Mouse (Mus musculus) myocyte (in vitro differentiated cells): ENCODE measurements around the gene Sec14l3.

Experiments
- CEBPB ChIP-seq: IDR thresholded peaks from 2 replicates; pipeline ENCODE4 v1.6.1; 2011; ENCODE audit warnings: mild to moderate bottlenecking, moderate library complexity; ENCODE audit not compliant: poor library complexity, insufficient read depth, severe bottlenecking
- MYOD1 ChIP-seq, 3 experiments: IDR thresholded peaks; one replicate each; pipeline ENCODE4 v1.6.1; 2011; ENCODE audit warnings: control low read depth in 2 of 3, low read depth in 2 of 3, mild to moderate bottlenecking in 2 of 3, moderate library complexity in 1 of 3; ENCODE audit not compliant: insufficient read length in 2 of 3, control insufficient read depth in 1 of 3
- MYOG ChIP-seq, 3 experiments: IDR thresholded peaks; one replicate each; pipeline ENCODE4 v1.6.1; 2011; ENCODE audit warnings: control low read depth in 2 of 3, low read depth in 2 of 3, mild to moderate bottlenecking in 2 of 3; ENCODE audit not compliant: insufficient read length in 2 of 3, control insufficient read depth in 1 of 3, insufficient read depth in 1 of 3
- POLR2A ChIP-seq: IDR thresholded peaks from one replicate; pipeline ENCODE4 v1.6.1; 2011; ENCODE audit warnings: low read depth, mild to moderate bottlenecking, control low read depth, moderate library complexity; ENCODE audit not compliant: insufficient read length
- SRF ChIP-seq: IDR thresholded peaks from one replicate; pipeline ENCODE4 v1.6.1; 2011; ENCODE audit warnings: low read depth; ENCODE audit not compliant: control insufficient read depth, insufficient read length
- TCF12 ChIP-seq: IDR thresholded peaks from one replicate; pipeline ENCODE4 v1.6.1; 2011; ENCODE audit warnings: mild to moderate bottlenecking, control low read depth; ENCODE audit not compliant: poor library complexity, insufficient read depth, severe bottlenecking
- TCF3 ChIP-seq: IDR thresholded peaks from one replicate; pipeline ENCODE4 v1.6.1; 2011; ENCODE audit warnings: low read depth, control low read depth; ENCODE audit not compliant: insufficient read length
- USF1 ChIP-seq: IDR thresholded peaks from one replicate; pipeline ENCODE4 v1.6.1; 2011; ENCODE audit warnings: low read depth, mild to moderate bottlenecking, control low read depth, moderate library complexity

DNA sequence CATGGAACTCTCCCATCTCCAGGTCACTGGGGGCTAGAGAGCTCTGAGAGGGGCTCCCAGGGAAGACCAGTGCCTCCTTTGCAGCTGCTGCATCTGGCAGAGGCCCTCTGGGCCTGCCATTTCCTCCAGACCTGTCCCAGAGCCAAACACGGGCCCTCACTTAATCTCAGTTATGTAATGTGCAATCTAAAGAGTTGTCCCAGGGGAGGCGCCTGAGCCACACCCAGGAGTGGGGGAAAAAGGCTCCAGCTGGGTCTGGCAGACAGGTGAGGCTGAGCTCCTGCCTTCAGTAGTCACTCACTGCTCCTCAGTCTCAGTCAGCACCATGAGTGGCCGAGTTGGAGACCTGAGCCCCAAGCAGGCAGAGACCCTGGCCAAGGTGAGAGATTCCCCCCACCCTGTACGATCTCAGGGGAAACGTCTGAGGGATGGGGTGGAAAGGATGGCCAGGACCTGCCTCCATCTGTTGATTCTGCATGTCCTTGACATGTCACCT lies at the start of gene Sec14l3:
- TF ChIP-seq POLR2A (no peak), SRF (no peak), TCF3 (no peak), USF1 (no peak), MYOG (IDR thresholded peaks at IDR 0.05; ENCODE audit: control insufficient read depth in 1 of 3, insufficient read depth in 1 of 3, insufficient read length in 2 of 3, low read depth in 2 of 3) (no peak), CEBPB (no peak), TCF12 (no peak), MYOD1 (IDR thresholded peaks at IDR 0.05; ENCODE audit: control insufficient read depth in 1 of 3, insufficient read length in 2 of 3, low read depth in 2 of 3) (no peak)
